Mouse (Mus musculus) kidney, embryonic 16.5 days (tissue): Measurements from ENCODE around the gene Rassf5. TPM values are rescaled to one million over a fixed set of nuclear protein-coding genes. Genes with fewer than 3 reads are reported as not detected.
A peak's percentile ranks its signal among the peaks of the same experiment; 100 is the strongest.

ENCODE experiments used
- ATAC-seq: fragments of 200-750 bp; cut with Nextera tagmentation; 2 replicates; pipeline ENCODE4 v1.8.0; 2017; ENCODE audit warnings: moderate TSS enrichment; ENCODE audit not compliant: low FRiP score, low TSS enrichment
- H3K27ac ChIP-seq: fragments of 300-500 bp; sonication (generic); 2 replicates; pipeline ENCODE4 v1.5.1; 2014; ENCODE audit warnings: low read length
- H3K27me3 ChIP-seq: fragments of 300-500 bp; sonication (generic); 2 replicates; pipeline ENCODE4 v1.6.1; 2014; ENCODE audit warnings: low read length, control low read depth, mixed read lengths; ENCODE audit not compliant: insufficient read depth
- H3K36me3 ChIP-seq: fragments of 300-500 bp; sonication (generic); 2 replicates; pipeline ENCODE4 v1.6.1; 2014; ENCODE audit warnings: low read length, control low read depth, mixed read lengths; ENCODE audit not compliant: insufficient read depth
- H3K4me1 ChIP-seq: fragments of 300-500 bp; sonication (generic); 2 replicates; pipeline ENCODE4 v1.6.1; 2014; ENCODE audit warnings: low read length, control low read depth, mixed read lengths; ENCODE audit not compliant: insufficient read depth
- H3K4me2 ChIP-seq: fragments of 300-500 bp; sonication (generic); replicated peaks from 2 replicates; pipeline ENCODE4 v1.6.1; 2014; ENCODE audit warnings: low read depth, low read length
- H3K4me3 ChIP-seq: fragments of 300-500 bp; sonication (generic); 2 replicates; pipeline ENCODE4 v1.5.1; 2014; ENCODE audit warnings: mild to moderate bottlenecking, low read length
- H3K9ac ChIP-seq: fragments of 300-500 bp; sonication (generic); replicated peaks from 2 replicates; pipeline ENCODE4 v1.6.1; 2014; ENCODE audit warnings: low read length
- H3K9me3 ChIP-seq: fragments of 300-500 bp; sonication (generic); 2 replicates; pipeline ENCODE4 v1.6.1; 2016; ENCODE audit warnings: low read length, control low read depth
- WGBS: fragments of 180-500 bp; shearing (Covaris S2); extraction: QIAGEN DNeasy Blood & Tissue Kit; methylation state at CpG from one replicate; pipeline ENCODE4 v1.1.7; 2014; 5-methylcytosine and 5-hydroxymethylcytosine counted together
- polyA plus RNA-seq: library from polyadenylated mRNA; unstranded; fragments of >200 nt; fragmentation: Nextera tagmentation; extraction: Ambion mirVana; gene quantifications from 2 replicates; pipeline ENCODE4 v1.2.1, GENCODE M21; 2015

The Rassf5 gene
- polyA plus RNA-seq, 1 experiment from 2014 or later = 3.1 TPM

- no peak overlapping the region for H3K4me3 ChIP-seq
- no peaks in the 10 kb centered on the region for H3K4me1 ChIP-seq
- ATAC-seq = no peak
- H3K4me2 ChIP-seq = no peak overlapping the region
- H3K9me3 ChIP-seq = no peaks in the 10 kb centered on the region
- H3K36me3 ChIP-seq = no peaks in the 10 kb centered on the region
- WGBS = 85% methylated on average over 8 of the region's 8 CpGs
- H3K27me3 ChIP-seq = no peaks in the 10 kb centered on the region
- H3K27ac ChIP-seq = no peak overlapping the region
- no peak overlapping the region for H3K9ac ChIP-seq
Measured at GRCm38 (mm10) chr1:131184956-131185660, 60.0 kb downstream of the Rassf5 start.

GRCm38 (mm10) chr1:131184253-131184955, 60.7 kb downstream of the Rassf5 start:
- 82% methylated on average over 9 of the region's 9 CpGs for WGBS
- ATAC-seq = no peak
- H3K4me3 ChIP-seq = no peak overlapping the region

GRCm38 (mm10) chr1:131183201-131183600, 61.9 kb downstream of the Rassf5 start:
- H3K4me3 ChIP-seq = no peak overlapping the region
- no peak overlapping the region for H3K4me2 ChIP-seq
- no peaks in the 10 kb centered on the region for H3K9me3 ChIP-seq
- 76% methylated on average over 7 of the region's 7 CpGs for WGBS
- no peak overlapping the region for H3K9ac ChIP-seq
- no peaks in the 10 kb centered on the region for H3K27me3 ChIP-seq
- ATAC-seq = no peak
- no peaks in the 10 kb centered on the region for H3K4me1 ChIP-seq
- H3K36me3 ChIP-seq = no peaks in the 10 kb centered on the region
- H3K27ac ChIP-seq = no peak overlapping the region

More at GRCm38 (mm10) chr1:131184253-131184955, 60.7 kb downstream of the Rassf5 start:
- H3K4me2 ChIP-seq = no peak overlapping the region
- H3K9me3 ChIP-seq = no peaks in the 10 kb centered on the region
- H3K9ac ChIP-seq = no peak overlapping the region
- no peaks in the 10 kb centered on the region for H3K36me3 ChIP-seq
- no peaks in the 10 kb centered on the region for H3K27me3 ChIP-seq
- H3K27ac ChIP-seq = no peak overlapping the region
- no peaks in the 10 kb centered on the region for H3K4me1 ChIP-seq

GRCm38 (mm10) chr1:131181642-131182527, 63.2 kb downstream of the Rassf5 start:
- H3K27ac ChIP-seq = no peak overlapping the region
- WGBS = 66% methylated on average over 9 of the region's 9 CpGs
- peak; percentile 34; the same call in 1 of the 2 replicates for ATAC-seq

GRCm38 (mm10) chr1:131180386-131180785, 64.7 kb downstream of the Rassf5 start:
- peaks cover 7% of the 10 kb centered on the region; the same call in 1 of the 2 replicates for H3K36me3 ChIP-seq
- no peak overlapping the region for H3K4me2 ChIP-seq
- H3K27ac ChIP-seq = no peak overlapping the region
- H3K9ac ChIP-seq = no peak overlapping the region
- no peak for ATAC-seq
- H3K9me3 ChIP-seq = no peaks in the 10 kb centered on the region
- WGBS = 97% methylated on average over 7 of the region's 7 CpGs
- no peak overlapping the region for H3K4me3 ChIP-seq
- H3K4me1 ChIP-seq = no peaks in the 10 kb centered on the region
- H3K27me3 ChIP-seq = no peaks in the 10 kb centered on the region

More at GRCm38 (mm10) chr1:131181642-131182527, 63.2 kb downstream of the Rassf5 start:
- Histone ChIP-seq H3K4me1 (no peaks in the 10 kb centered on the region), H3K9me3 (no peaks in the 10 kb centered on the region), H3K4me3 (no peak overlapping the region), H3K27me3 (no peaks in the 10 kb centered on the region), H3K36me3 (0 out of 2 replicates have a peak, but pooled peaks cover 3% of the 10 kb centered on the region), H3K4me2 (no peak overlapping the region), H3K9ac (no peak overlapping the region)

- no peak for ATAC-seq
- H3K27ac ChIP-seq = no peak overlapping the region
- H3K36me3 ChIP-seq = peaks cover 16% of the 10 kb centered on the region
- no peaks in the 10 kb centered on the region for H3K9me3 ChIP-seq
- H3K27me3 ChIP-seq = no peaks in the 10 kb centered on the region
- no peaks in the 10 kb centered on the region for H3K4me1 ChIP-seq
- no peak overlapping the region for H3K4me3 ChIP-seq
- H3K4me2 ChIP-seq = no peak overlapping the region
- whole genome bisulfite sequencing = 82% methylated on average over 5 of the region's 5 CpGs
- H3K9ac ChIP-seq = no peak overlapping the region
Measured at GRCm38 (mm10) chr1:131178083-131178482, 67.0 kb downstream of the Rassf5 start.

GRCm38 (mm10) chr1:131177249-131177648, 67.8 kb downstream of the Rassf5 start:
- H3K9ac ChIP-seq = no peak overlapping the region
- H3K9me3 ChIP-seq = no peaks in the 10 kb centered on the region
- no peaks in the 10 kb centered on the region for H3K27me3 ChIP-seq
- no peaks in the 10 kb centered on the region for H3K4me1 ChIP-seq
- WGBS = 80% methylated on average over 4 of the region's 4 CpGs
- H3K27ac ChIP-seq = no peak overlapping the region
- peaks cover 24% of the 10 kb centered on the region for H3K36me3 ChIP-seq
- no peak for ATAC-seq
- no peak overlapping the region for H3K4me2 ChIP-seq
- H3K4me3 ChIP-seq = no peak overlapping the region

- Histone ChIP-seq H3K4me1 (no peaks in the 10 kb centered on the region), H3K27me3 (no peaks in the 10 kb centered on the region), H3K4me3 (no peak overlapping the region), H3K36me3 (peaks cover 35% of the 10 kb centered on the region), H3K9me3 (no peaks in the 10 kb centered on the region), H3K4me2 (no peak overlapping the region), H3K27ac (no peak overlapping the region), H3K9ac (no peak overlapping the region)
- no peak for ATAC-seq
- 93% methylated on average over 8 of the region's 8 CpGs for WGBS
Measured at GRCm38 (mm10) chr1:131175819-131176218, 69.2 kb downstream of the Rassf5 start.

GRCm38 (mm10) chr1:131175189-131175588, 69.9 kb downstream of the Rassf5 start:
- Histone ChIP-seq H3K36me3 (peaks cover 38% of the 10 kb centered on the region), H3K27ac (no peak overlapping the region)

More at GRCm38 (mm10) chr1:131175189-131175588, 69.9 kb downstream of the Rassf5 start:
- no peak overlapping the region for H3K4me3 ChIP-seq
- no peaks in the 10 kb centered on the region for H3K27me3 ChIP-seq
- ATAC-seq = no peak
- H3K4me1 ChIP-seq = no peaks in the 10 kb centered on the region
- no peak overlapping the region for H3K4me2 ChIP-seq
- no peak overlapping the region for H3K9ac ChIP-seq
- H3K9me3 ChIP-seq = no peaks in the 10 kb centered on the region
- 100% methylated on average over 1 of the region's 1 CpGs for WGBS
